Mouse (Mus musculus) embryonic fibroblast, embryonic 13.5 days (primary cell): ENCODE results near the gene Rab31.

Source experiments
- CTCF ChIP-seq: IDR thresholded peaks from 2 replicates; pipeline ENCODE4 v1.5.1; 2011; ENCODE audit warnings: mild to moderate bottlenecking, control low read depth, low read length, moderate library complexity, borderline replicate concordance; ENCODE audit not compliant: insufficient read depth
- POLR2A ChIP-seq: IDR thresholded peaks from 2 replicates; pipeline ENCODE4 v1.6.1; 2011; ENCODE audit warnings: low read depth, mild to moderate bottlenecking, control low read depth, low read length, moderate library complexity

GRCm38 (mm10) chr17:65735088-65735487, 37.5 kb downstream of the Rab31 start:
- TF ChIP-seq CTCF, result no peak
- TF ChIP-seq POLR2A, result no peak
